Mouse (Mus musculus) adrenal gland, adult 2 months (tissue): Measurements from ENCODE around the gene Olfm2. TPM values are rescaled to one million over a fixed set of nuclear protein-coding genes. Genes with fewer than 3 reads are reported as not detected.
A peak's percentile ranks its signal among the peaks of the same experiment; 100 is the strongest.

Experiments used
- DNase-seq: peaks from one replicate; pipeline ENCODE4 v3.0.0; 2021
- long read RNA-seq: library from polyadenylated mRNA; stranded (forward); transcript quantifications from one replicate; pipeline ENCODE4 v2.0.0, GENCODE M21; 2021
- polyA plus RNA-seq: library from polyadenylated mRNA; depleted of rRNA; stranded (reverse); fragments of >200 nt; gene quantifications from 2 replicates; pipeline ENCODE4 v1.2.3, GENCODE M21; 2012; rRNA removed
- total RNA-seq, 2 experiments: library from RNA; stranded (reverse); gene quantifications; 2 replicates each; pipeline ENCODE4 v1.2.3; 2021

Gene Olfm2
- 1 to 10 TPM in 1 of 2 experiments, under 1 TPM in 1; 0.49 to 1.0 TPM for total RNA-seq
- polyA plus RNA-seq: 1.1 and 2.9 TPM in 2 replicates
- long read RNA-seq: 0 reads

GRCm38 (mm10) chr9:20746017-20746660 lies at the start of gene Olfm2:
Gene Olfm2, minus strand, starts transcription at chr9:20746349.
- no peak for DNase-seq

- peak; percentile 36 for DNase-seq
Measured at GRCm38 (mm10) chr9:20794108-20794806, 48.1 kb upstream of the Olfm2 start.

GRCm38 (mm10) chr9:20790345-20790744 lies 44.2 kb upstream of the Olfm2 start:
- no peak for DNase-seq

GRCm38 (mm10) chr9:20789651-20790050 lies 43.5 kb upstream of the Olfm2 start:
- no peak for DNase-seq

- no peak for DNase-seq
Measured at GRCm38 (mm10) chr9:20787992-20788391, 41.8 kb upstream of the Olfm2 start.

- DNase-seq: no peak
Measured at GRCm38 (mm10) chr9:20785055-20785454, 38.9 kb upstream of the Olfm2 start.

GRCm38 (mm10) chr9:20781286-20781685 lies 35.1 kb upstream of the Olfm2 start:
- peak; percentile 60 for DNase-seq

- DNase-seq: no peak
Measured at GRCm38 (mm10) chr9:20765274-20765673, 19.1 kb upstream of the Olfm2 start.

GRCm38 (mm10) chr9:20763099-20763498 lies 16.9 kb upstream of the Olfm2 start:
- no peak for DNase-seq

GRCm38 (mm10) chr9:20762197-20762961 lies 16.2 kb upstream of the Olfm2 start:
- no peak for DNase-seq

GRCm38 (mm10) chr9:20761388-20761787 lies 15.2 kb upstream of the Olfm2 start:
- no peak for DNase-seq

- peak; percentile 90 for DNase-seq
Measured at GRCm38 (mm10) chr9:20760813-20761212, 14.7 kb upstream of the Olfm2 start.

GRCm38 (mm10) chr9:20758896-20759295 lies 12.7 kb upstream of the Olfm2 start:
- DNase-seq: peak; percentile 40

- no peak for DNase-seq
Measured at GRCm38 (mm10) chr9:20758243-20758642, 12.1 kb upstream of the Olfm2 start.

GRCm38 (mm10) chr9:20757087-20757955 lies 11.2 kb upstream of the Olfm2 start:
- DNase-seq: peak; percentile 64

GRCm38 (mm10) chr9:20756081-20756700 lies 10.0 kb upstream of the Olfm2 start:
- DNase-seq: no peak

- no peak for DNase-seq
Measured at GRCm38 (mm10) chr9:20754335-20754734, 8.2 kb upstream of the Olfm2 start.

GRCm38 (mm10) chr9:20751477-20752029 lies 5.4 kb upstream of the Olfm2 start:
- no peak for DNase-seq

- DNase-seq: no peak
Measured at GRCm38 (mm10) chr9:20749213-20749612, 3.1 kb upstream of the Olfm2 start.

- DNase-seq: no peak
Measured at GRCm38 (mm10) chr9:20748540-20748939, 2.4 kb upstream of the Olfm2 start.

- DNase-seq: no peak
Measured at GRCm38 (mm10) chr9:20747682-20748081, 1.5 kb upstream of the Olfm2 start.
